In genomic region chr11:52764461-52764893, GRCm38 (mm10) we compare ENCODE assay signal across 8 mouse cellular contexts. TPM values are rescaled to one million over a fixed set of nuclear protein-coding genes. Genes with fewer than 3 reads are reported as not detected.
DNase-seq lines count a peak whose midpoint lies in the region; ATAC-seq and TF ChIP-seq lines count a peak whose summit lies in the region.

Fstl4 (plus strand) TSS chr11:52764634.

- peak within 1 kb of the TSS; percentile 54 for H3K9ac ChIP-seq in embryonic facial prominence, embryonic 13.5 days
- peak within 1 kb of the TSS; percentile 47 for H3K9ac ChIP-seq in hindbrain, embryonic 11.5 days (ENCODE audit: low read depth, low read length)
- no peak within 1 kb of the TSS for H3K9ac ChIP-seq in lung, postnatal 0 days (replicated peaks; ENCODE audit: low read depth)

- peaks cover 19% of the 10 kb centered on the region for H3K4me1 ChIP-seq in embryonic facial prominence, embryonic 13.5 days
- H3K4me1 ChIP-seq in hindbrain, embryonic 11.5 days (replicated peaks; ENCODE audit: control insufficient read depth, insufficient read depth, low read length) = peaks cover 9% of the 10 kb centered on the region
- peaks cover 5% of the 10 kb centered on the region; the same call in 1 of the 2 replicates for H3K4me1 ChIP-seq in lung, postnatal 0 days (ENCODE audit: insufficient read depth, low read depth, low read length)

- no peak for TF ChIP-seq EP300 in lung, postnatal 0 days (IDR thresholded peaks at IDR 0.05)

- 0% methylated on average over 48 of the region's 48 CpGs for WGBS in embryonic facial prominence, embryonic 13.5 days
- under 1% methylated on average over 39 of the region's 48 CpGs for WGBS in hindbrain, embryonic 11.5 days
- WGBS in lung, postnatal 0 days = 0% methylated on average over 18 of the region's 48 CpGs

- peak within 1 kb of the TSS; percentile 93 for H3K4me2 ChIP-seq in embryonic facial prominence, embryonic 13.5 days
- H3K4me2 ChIP-seq in hindbrain, embryonic 11.5 days (replicated peaks; ENCODE audit: low read depth, low read length) = peak within 1 kb of the TSS; percentile 90
- peak within 1 kb of the TSS; percentile 85 for H3K4me2 ChIP-seq in lung, postnatal 0 days (replicated peaks; ENCODE audit: low read depth, low read length)

- no peaks in the 10 kb centered on the region for H3K36me3 ChIP-seq in embryonic facial prominence, embryonic 13.5 days
- H3K36me3 ChIP-seq in hindbrain, embryonic 11.5 days (ENCODE audit: control insufficient read depth, insufficient read depth, low read length) = no peaks in the 10 kb centered on the region
- no peaks in the 10 kb centered on the region for H3K36me3 ChIP-seq in lung, postnatal 0 days (ENCODE audit: insufficient read depth, low read length)

- DNase-seq in ovary, postnatal 36 days (ENCODE audit: low spot score) = peak; percentile 29
- no peak for DNase-seq in ovary, postnatal 14 days (ENCODE audit: low spot score)
- no peak for DNase-seq in hindbrain, embryonic 11.5 days (ENCODE audit: low spot score)
- DNase-seq in layer of hippocampus, postnatal 14 days (ENCODE audit: low spot score in 2 of 2) = peak in 1 of 2 experiments; percentile 28
- DNase-seq in lung, postnatal 0 days (ENCODE audit: low spot score) = peak; percentile 57
- peak; percentile 33 to 48 for DNase-seq in right cerebral cortex, postnatal 36 days (ENCODE audit: low spot score in 2 of 2)
- DNase-seq in spleen, postnatal 36 days (ENCODE audit: low spot score in 2 of 2) = no peak

- 0 out of 2 replicates have a peak, but pooled peaks have one; percentile 32 for ATAC-seq in embryonic facial prominence, embryonic 13.5 days (ENCODE audit: insufficient number of reproducible peaks, insufficient read depth, low FRiP score, low TSS enrichment, low read depth)
- 0 out of 2 replicates have a peak, but pooled peaks have one; percentile 22 for ATAC-seq in hindbrain, embryonic 11.5 days (ENCODE audit: low FRiP score)
- ATAC-seq in lung, postnatal 0 days = peak; percentile 77

- peak within 1 kb of the TSS; percentile 52 for H3K4me3 ChIP-seq in embryonic facial prominence, embryonic 13.5 days
- peak within 1 kb of the TSS; percentile 51 for H3K4me3 ChIP-seq in hindbrain, embryonic 11.5 days (ENCODE audit: low read depth, low read length)
- peak within 1 kb of the TSS; percentile 47 for H3K4me3 ChIP-seq in lung, postnatal 0 days (ENCODE audit: low read depth, low read length)

- no peak for TF ChIP-seq CTCF in lung, postnatal 0 days (IDR thresholded peaks at IDR 0.05)

- H3K9me3 ChIP-seq in embryonic facial prominence, embryonic 13.5 days = no peaks in the 10 kb centered on the region
- H3K9me3 ChIP-seq in hindbrain, embryonic 11.5 days (ENCODE audit: control insufficient read depth, low read length) = no peaks in the 10 kb centered on the region
- H3K9me3 ChIP-seq in lung, postnatal 0 days (ENCODE audit: low read length) = no peaks in the 10 kb centered on the region

- no peak within 1 kb of the TSS for H3K27ac ChIP-seq in embryonic facial prominence, embryonic 13.5 days
- H3K27ac ChIP-seq in hindbrain, embryonic 11.5 days (ENCODE audit: low read depth, low read length) = no peak within 1 kb of the TSS
- H3K27ac ChIP-seq in lung, postnatal 0 days (ENCODE audit: low read length) = no peak within 1 kb of the TSS

- peaks cover 65% of the 10 kb centered on the region for H3K27me3 ChIP-seq in embryonic facial prominence, embryonic 13.5 days
- H3K27me3 ChIP-seq in hindbrain, embryonic 11.5 days (ENCODE audit: control insufficient read depth, insufficient read depth, low read length) = peaks cover 37% of the 10 kb centered on the region
- peaks cover 25% of the 10 kb centered on the region for H3K27me3 ChIP-seq in lung, postnatal 0 days (replicated peaks; ENCODE audit: insufficient read depth, low read length)

RNA-seq across cellular contexts. Expression of gene Fstl4, which starts in this region (rescaled TPM):
- 0.96 and 1.7 TPM in 2 replicates for polyA plus RNA-seq in embryonic facial prominence, embryonic 13.5 days (2015; fragmentation: Nextera tagmentation; extraction: Ambion mirVana)
- 2.0 and 2.1 TPM in 2 replicates for polyA plus RNA-seq in hindbrain, embryonic 11.5 days (2014; fragmentation: Nextera tagmentation; extraction: Ambion mirVana)
- total RNA-seq in layer of hippocampus, postnatal 14 days (2021) = 10 to 100 TPM; 14.4 to 14.8 TPM
- 1.7 and 2.9 TPM in 2 replicates for polyA plus RNA-seq in lung, postnatal 0 days (2015; fragmentation: Nextera tagmentation; extraction: Ambion mirVana)

Comparison
In these comparisons a context has a peak if more than half of its experiments do, and no peak if none do; other contexts are left out.
1. DNase-seq: peak in ovary, postnatal 36 days (single experiment), lung, postnatal 0 days (single experiment) and right cerebral cortex, postnatal 36 days (2 of 2); none in ovary, postnatal 14 days (single experiment), hindbrain, embryonic 11.5 days (single experiment) and spleen, postnatal 36 days (0 of 2).
2. ATAC-seq: peak in every context shown above with its lines; median percentile 77 in lung, postnatal 0 days; 32 in embryonic facial prominence, embryonic 13.5 days; 22 in hindbrain, embryonic 11.5 days.
3. Peak in every context shown above with its lines, with median percentiles within 50 percentile points of each other: H3K4me2 ChIP-seq and H3K4me3 ChIP-seq.